Mouse (Mus musculus) mouse trophoblast stem cell (cell line): ENCODE data around the gene Arhgap30.

Experiments
- in situ Hi-C, 2 experiments: fragments of 300-500 bp; cut with MseI, MboI; formaldehyde crosslinking; loops; 2 replicates in 1 of 2; 3 replicates in 1 of 2; pipeline ENCODE4 v1.15.1; 2025

Arhgap30 gene

DNA sequence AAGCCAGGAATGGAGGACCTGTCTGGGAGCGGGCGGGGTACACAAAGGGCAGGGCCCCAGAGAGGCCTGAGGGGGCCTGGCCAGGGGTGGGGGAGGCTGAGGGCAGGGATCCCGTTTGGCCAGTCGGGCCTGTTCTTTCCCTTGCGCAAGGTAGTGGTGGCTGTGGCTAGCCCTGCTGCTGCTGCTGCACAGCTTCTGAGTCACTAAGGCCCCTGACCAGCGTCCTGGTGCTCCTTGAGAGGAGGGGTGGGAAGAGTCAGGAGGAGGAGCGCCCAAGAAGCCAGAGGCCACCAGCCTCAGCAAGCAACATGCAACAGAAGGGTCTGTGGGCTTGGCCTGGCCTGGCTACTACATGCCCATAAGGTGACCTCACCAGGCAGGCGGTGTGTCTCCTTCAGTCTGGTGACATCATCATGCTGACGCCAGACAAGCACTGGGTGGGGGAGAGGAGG lies 13.1 kb upstream of the Arhgap30 start:
- in situ Hi-C loops = no loop called here

GRCm38 (mm10) chr1:171378298-171378697 lies 10.5 kb upstream of the Arhgap30 start:
- in situ Hi-C loops = no loop called here

GRCm38 (mm10) chr1:171379935-171380599 lies 8.7 kb upstream of the Arhgap30 start:
- in situ Hi-C loops = no loop called here

DNA sequence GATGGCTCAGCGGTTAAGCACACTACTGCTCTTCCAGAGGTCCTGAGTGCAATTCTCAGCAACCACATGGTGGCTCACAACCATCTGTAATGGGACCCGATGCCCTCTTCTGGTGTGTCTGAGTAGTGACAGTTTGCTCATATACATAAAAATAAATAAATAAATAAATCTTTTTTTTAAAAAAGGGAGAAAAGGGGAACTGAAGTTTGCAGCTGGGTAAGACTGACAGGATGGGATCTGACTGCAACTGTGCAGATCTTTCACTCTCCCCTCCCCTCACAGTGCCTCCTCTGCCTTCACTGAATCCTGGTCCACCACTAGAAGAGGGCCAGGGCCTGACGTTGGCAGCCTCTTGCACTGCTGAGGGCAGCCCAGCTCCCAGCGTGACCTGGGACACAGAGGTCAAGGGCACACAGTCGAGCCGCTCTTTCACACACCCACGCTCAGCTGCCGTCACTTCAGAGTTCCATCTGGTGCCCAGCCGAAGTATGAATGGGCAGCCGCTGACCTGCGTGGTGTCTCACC lies 6.6 kb upstream of the Arhgap30 start:
- in situ Hi-C loops = no loop called here

- in situ Hi-C loops = no loop called here
Measured at GRCm38 (mm10) chr1:171384361-171384760, 4.4 kb upstream of the Arhgap30 start.

DNA sequence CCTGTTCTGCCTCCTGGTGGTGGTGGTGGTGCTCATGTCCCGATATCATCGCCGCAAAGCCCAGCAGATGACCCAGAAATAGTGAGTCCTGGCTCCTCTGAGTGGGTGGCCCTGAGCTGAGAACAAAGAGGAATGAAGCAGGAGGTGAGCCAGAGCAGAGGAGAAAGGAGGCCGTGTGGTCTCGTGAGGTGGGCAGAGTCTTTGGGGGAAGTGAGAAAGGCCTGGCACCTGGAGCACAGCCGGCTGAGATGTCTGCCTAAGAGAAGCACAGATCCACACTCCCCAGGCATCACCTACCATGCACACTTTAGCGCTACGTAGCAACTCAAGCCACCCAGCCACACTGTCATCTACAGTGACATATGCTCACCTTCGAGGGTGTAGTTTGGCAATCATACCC lies 3.6 kb upstream of the Arhgap30 start:
- in situ Hi-C loops = no loop called here

DNA sequence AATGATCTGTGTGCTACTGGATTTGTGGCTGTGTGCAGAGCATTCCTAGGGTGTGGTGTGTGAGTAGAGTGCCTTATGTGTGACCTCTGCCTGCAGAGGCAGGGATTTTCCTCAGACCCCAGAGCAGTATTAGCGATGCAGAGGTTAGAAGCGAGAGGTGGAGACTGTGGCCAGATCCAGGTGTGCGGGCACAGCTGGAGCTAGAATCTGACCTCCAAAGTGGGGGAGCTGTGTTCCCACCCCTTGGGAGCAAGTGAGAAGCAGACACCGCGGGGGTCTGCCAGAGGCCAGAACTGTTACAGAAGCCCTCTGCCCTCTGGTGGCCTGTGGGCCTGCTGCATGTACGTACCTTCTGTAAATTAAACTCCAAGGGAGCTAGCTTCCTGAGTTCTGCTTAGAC lies 1.7 kb upstream of the Arhgap30 start:
- in situ Hi-C loops = no loop called here

- in situ Hi-C loops = no loop called here
Measured at GRCm38 (mm10) chr1:171390101-171390500, 1.3 kb downstream of the Arhgap30 start.

DNA sequence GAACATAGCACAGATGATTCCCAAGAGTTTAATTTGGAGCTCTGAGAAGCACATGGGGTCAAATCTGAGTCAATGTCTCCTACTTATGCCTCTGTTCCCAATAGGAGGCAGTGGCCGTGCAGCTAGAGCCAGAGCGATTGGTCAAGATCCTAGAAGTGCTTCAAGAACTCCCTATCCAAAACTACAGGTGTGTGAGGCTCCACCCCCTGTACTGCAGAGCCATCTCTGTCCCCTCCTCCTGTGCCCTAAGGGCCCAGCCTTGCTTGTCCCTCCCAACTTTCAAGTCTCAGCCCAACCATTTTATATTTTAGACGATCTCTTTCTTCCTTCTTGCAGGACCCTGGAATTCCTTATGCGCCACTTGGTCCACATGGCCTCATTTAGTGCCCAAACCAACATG lies 13.1 kb downstream of the Arhgap30 start:
- in situ Hi-C loops = no loop called here

- in situ Hi-C loops = no loop called here
Measured at GRCm38 (mm10) chr1:171402991-171403390, 14.2 kb downstream of the Arhgap30 start.

DNA sequence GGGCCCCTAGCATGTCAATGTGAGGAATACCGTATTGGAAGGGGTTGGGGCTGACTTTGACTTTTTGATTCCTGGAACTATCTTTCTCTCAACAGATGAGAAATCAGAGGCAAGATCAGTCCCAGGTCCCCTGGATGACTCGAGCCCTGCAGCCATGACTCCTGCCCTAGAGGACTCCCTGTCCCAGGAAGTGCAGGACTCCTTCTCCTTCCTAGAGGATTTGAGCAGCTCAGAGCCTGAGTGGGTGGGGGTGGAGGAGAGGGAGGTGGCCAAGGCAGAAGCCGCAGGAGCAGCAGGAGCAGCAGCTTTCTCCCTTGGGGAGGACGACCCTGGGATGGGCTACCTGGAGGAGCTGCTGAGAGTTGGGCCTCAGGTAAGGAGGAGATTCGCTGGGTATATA lies 18.5 kb downstream of the Arhgap30 start:
- in situ Hi-C loops = no loop called here

DNA sequence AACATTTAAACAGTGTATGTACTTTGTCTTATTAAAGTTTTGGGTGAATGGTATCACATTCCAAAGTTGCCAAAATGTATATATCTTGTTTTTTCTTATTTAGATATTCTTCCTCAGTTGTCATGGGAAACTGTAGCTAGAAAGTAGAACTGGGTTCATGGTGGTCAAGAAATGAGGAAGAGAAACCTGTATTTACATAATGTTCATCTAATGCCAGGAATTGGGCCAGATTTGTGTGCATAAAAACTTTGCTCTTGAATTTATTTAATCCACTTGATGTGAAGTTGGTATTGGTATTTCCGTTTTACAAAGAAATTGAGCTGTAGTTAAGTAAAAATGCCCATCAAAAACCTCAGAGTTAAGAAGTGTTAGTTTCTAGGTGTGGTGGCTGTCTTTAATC lies 21.5 kb downstream of the Arhgap30 start:
- in situ Hi-C loops = no loop called here

DNA sequence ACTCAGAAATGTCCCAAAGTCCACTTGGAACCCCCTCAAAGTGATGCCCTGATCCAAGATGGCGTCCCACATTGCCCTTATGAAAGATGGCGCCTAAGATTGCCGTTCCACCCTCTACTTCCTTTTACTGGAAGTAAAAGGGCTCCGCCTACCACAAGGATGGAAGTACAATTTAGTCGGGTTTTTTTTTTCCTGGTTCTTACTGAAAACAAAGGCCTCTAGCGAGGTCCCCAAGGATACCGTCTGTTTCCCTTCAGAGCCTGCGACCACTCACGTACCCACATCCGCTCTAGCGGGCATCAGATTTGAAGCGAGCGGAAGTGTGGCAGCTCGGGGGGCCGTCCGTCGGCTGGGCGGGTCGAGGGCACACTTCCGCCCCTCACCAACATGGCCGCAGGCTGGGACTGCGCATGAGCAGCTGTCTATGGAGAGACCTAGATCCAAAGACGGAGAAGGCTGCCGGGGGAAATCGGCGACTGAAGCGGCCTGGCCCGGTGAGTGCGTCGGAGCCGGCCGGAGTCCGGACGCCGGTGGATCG lies 22.3 kb downstream of the Arhgap30 start, which contains the start of gene Usf1:
Gene Usf1 (plus strand): TSS at position 367 of the 538 bp plus-strand sequence.
- in situ Hi-C loops = no loop called here

DNA sequence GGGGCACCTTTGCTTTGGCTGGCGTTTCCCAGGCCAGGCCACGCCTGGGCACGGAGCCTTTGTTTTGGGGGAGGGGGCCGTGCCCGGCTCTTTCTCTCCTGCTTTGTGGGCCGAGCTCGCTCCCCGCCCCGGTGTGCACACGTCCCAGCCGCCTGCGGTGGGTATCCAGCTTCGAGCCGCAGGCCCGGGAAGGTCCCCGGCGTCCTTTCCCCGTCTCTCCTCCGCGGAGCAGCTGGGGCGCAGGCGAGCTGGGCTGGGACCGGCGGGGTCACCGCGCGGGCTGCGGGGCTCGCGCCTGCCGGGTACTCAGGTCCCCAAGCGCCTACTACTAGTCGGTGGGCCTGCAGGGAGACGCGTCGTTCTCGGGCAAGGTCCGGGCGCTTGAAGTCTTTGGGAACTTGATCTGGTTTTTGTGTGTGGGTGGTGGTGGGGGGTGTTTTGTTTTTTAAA lies 22.8 kb downstream of the Arhgap30 start:
- in situ Hi-C loops = no loop called here

GRCm38 (mm10) chr1:171412001-171412441 lies 23.3 kb downstream of the Arhgap30 start:
- in situ Hi-C loops = no loop called here

DNA sequence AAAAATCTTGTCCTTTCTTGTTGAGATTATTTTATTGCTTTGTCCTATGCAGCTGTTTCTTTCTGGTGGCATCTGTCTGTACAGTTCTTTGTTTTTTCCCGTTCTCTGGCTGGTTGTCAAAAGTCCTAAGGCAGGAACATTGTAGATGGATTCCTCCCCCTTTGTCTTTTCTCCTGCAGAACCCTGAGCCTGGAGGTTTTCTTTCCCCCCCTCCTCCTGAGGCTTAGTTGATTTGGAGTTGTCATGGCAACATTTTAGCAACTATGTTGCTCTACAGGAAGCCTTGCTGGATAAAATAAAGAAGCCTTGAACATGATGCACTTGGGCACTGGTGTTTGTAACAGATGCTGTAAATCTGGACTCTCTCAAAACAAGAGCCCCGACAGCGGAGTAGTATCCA lies 23.7 kb downstream of the Arhgap30 start:
- in situ Hi-C loops = no loop called here

GRCm38 (mm10) chr1:171413608-171414007 lies 24.9 kb downstream of the Arhgap30 start:
- in situ Hi-C loops = no loop called here

- in situ Hi-C loops = no loop called here
Measured at GRCm38 (mm10) chr1:171418660-171419059, 29.9 kb downstream of the Arhgap30 start, which contains the start of gene Tstd1. Gene Tstd1 (plus strand): TSS chr1:171418872.

GRCm38 (mm10) chr1:171419291-171419882 lies 30.6 kb downstream of the Arhgap30 start:
- in situ Hi-C loops = no loop called here

- in situ Hi-C loops = no loop called here
Measured at GRCm38 (mm10) chr1:171419905-171420304, 31.2 kb downstream of the Arhgap30 start.

- in situ Hi-C loops = no loop called here
Measured at GRCm38 (mm10) chr1:171422504-171423095, 33.8 kb downstream of the Arhgap30 start.

DNA sequence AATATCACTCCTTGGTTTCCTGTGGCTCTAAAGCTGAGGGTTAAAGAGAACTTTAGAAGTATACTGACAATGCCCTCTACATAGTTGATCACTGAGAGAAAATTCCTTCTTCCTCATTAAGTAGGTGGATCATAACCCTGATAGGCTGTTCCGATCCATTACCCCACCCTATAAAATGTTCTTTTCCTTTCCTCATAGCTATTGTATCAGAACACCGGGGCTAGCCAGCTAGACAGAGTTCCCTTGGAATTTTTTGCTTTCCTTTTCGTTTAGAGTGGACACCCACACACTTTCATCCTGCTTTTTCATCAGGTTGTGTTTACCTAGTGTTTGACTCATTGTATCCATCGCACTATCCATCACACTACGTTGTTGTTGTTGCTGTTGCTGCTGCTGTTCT lies 35.9 kb downstream of the Arhgap30 start:
- in situ Hi-C loops = no loop called here
